Mouse (Mus musculus) left cerebral cortex, adult 6 months (tissue): ENCODE results near the gene Iapp. TPM values are rescaled to one million over a fixed set of nuclear protein-coding genes. Genes with fewer than 3 reads are reported as not detected.

Experiments used
- long read RNA-seq, 2 experiments: library from polyadenylated mRNA; unstranded; transcript quantifications; one replicate each; pipeline ENCODE4 v2.0.0; 2019 to 2020
- polyA plus RNA-seq: library from polyadenylated mRNA; unstranded; fragments of <200 nt; fragmentation: Nextera tagmentation; gene quantifications from 2 replicates; pipeline ENCODE4 v1.2.3, GENCODE M21; 2021

Iapp gene
- not detected in 2 replicates for polyA plus RNA-seq
- long read RNA-seq, experiment 1: 0 reads
- long read RNA-seq, experiment 2: 0 reads

DNA sequence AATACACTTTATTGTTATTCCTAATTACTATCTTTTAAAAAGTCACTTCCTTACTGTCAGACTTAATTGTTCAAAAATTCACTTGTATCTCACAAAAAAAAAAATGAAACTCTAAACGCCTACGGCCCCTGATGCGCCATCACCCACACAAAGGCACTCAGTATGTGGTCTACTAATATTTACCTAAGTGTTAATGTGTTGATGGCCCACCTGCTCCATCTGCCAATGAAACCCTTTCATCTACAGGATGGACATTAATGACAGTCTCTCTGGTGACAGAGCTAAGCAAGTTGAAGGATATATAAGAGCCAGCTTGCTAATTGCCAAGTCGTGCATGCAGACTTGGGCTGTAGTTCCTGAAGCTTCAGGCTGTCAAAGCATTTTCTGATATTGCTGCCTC lies at the start of gene Iapp:
Gene Iapp, plus strand, starts transcription at position 326 of the 400 bp plus-strand sequence.

DNA sequence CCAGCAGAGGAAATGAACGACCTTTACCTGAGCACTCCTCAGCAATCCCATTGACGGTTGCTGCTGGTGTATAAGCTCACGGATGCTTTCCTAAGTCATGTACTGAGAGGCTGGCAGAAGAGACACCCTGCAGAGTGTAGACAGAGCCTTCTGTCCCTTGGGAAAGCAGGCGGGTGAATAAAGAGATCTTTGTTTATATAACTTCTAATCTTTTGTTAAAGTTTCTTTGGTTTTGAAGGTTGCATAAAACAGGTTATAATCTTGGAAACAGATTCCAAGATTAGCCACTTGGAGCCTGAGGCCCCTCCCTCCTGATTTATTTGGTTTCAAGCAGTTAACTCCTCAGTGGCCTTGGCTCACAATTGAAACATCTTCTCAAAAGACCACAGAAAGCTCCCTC lies 24.7 kb downstream of the Iapp start, which contains the start of gene Slco1a5:
Gene Slco1a5, minus strand, starts transcription at position 101 of the 400 bp plus-strand sequence.

DNA sequence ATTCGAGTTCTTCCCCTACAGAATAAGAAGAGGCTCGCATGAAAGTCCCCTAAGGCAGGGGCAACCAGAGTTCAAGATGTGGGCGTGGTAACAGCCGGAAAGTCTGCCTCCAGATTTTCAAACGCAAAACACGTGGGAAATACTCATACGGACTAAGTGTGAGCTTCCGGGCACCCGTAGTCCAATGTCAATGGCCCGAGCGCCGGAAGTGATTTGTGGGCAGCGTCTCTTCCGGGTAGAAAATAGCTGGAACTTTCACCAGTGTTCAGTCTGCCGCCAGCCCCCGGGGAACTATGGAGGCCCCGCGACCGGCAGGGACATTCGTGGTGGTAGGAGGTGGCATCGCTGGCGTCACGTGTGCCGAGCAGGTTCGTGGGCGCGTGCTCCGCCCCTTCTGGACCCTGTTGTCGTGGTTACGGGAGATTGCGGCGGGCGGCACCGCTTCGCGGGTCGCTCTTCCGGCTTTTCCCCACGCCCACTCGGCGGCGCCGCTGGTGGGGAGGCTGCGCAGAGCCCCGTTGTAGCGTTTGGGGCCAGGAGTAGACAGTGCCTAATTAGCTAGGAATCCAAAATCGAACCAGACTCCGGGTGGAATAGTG lies 47.3 kb downstream of the Iapp start, which contains the start of gene Pyroxd1:
Gene Pyroxd1, plus strand, starts transcription at position 215 of the 599 bp plus-strand sequence.

Other genes starting within 250 kb of the Iapp start
- gene Slco1a6, start 89.9 kb upstream of the Iapp start, polyA plus RNA-seq: not detected in 2 replicates
- not detected in 2 replicates for gene Slco1a5, start 24.6 kb downstream of the Iapp start, polyA plus RNA-seq
- 9.2 and 10.0 TPM in 2 replicates for gene Pyroxd1, start 47.2 kb downstream of the Iapp start, polyA plus RNA-seq
- 12.8 and 14.0 TPM in 2 replicates for gene Recql, start 88.7 kb downstream of the Iapp start, polyA plus RNA-seq
- 74.4 and 118 TPM in 2 replicates for gene Golt1b, start 88.8 kb downstream of the Iapp start, polyA plus RNA-seq
- 0.23 and 0.35 TPM in 2 replicates for gene Spx, start 115.0 kb downstream of the Iapp start, polyA plus RNA-seq
- gene Gys2, start 174.7 kb downstream of the Iapp start, polyA plus RNA-seq: not detected in 2 replicates
- gene Ldhb, start 209.5 kb downstream of the Iapp start, polyA plus RNA-seq: 1,492 and 1,845 TPM in 2 replicates